Mouse (Mus musculus) 3134 (cell line): ENCODE results near the gene Gm49368.
"Not testable (repeated sequence)": the region's sequence is repeated elsewhere in the genome, so short reads cannot be mapped to it uniquely, and the experiment has no call there.

ENCODE experiments used
- DNase-seq: peaks from one replicate; pipeline ENCODE4 v3.0.0-alpha.2; 2011; ENCODE audit warnings: low spot score; ENCODE audit not compliant: insufficient read length; ENCODE audit errors: extremely low read depth

Gm49368 gene

GRCm38 (mm10) chr7:128062456-128062855 is at the start of gene Gm49368, which contains the start of gene Itgam:
Gene Gm49368 (plus strand): TSS chr7:128062683.
Gene Itgam (plus strand): TSS chr7:128062640.
- DNase-seq: no peak

GRCm38 (mm10) chr7:128013116-128013515 is 49.4 kb upstream of the Gm49368 start:
- DNase-seq: no peak

- not testable (repeated sequence) for DNase-seq
Observed at GRCm38 (mm10) chr7:128016134-128016533, 46.3 kb upstream of the Gm49368 start.

- DNase-seq: no peak
Observed at GRCm38 (mm10) chr7:128016650-128017049, 45.8 kb upstream of the Gm49368 start.

GRCm38 (mm10) chr7:128018275-128018674 is 44.2 kb upstream of the Gm49368 start:
- no peak for DNase-seq

- DNase-seq: no peak
Observed at GRCm38 (mm10) chr7:128019187-128019586, 43.3 kb upstream of the Gm49368 start.

GRCm38 (mm10) chr7:128022974-128023373 is 39.5 kb upstream of the Gm49368 start:
- DNase-seq: no peak

- no peak for DNase-seq
Observed at GRCm38 (mm10) chr7:128023565-128023964, 38.9 kb upstream of the Gm49368 start.

GRCm38 (mm10) chr7:128024364-128024763 is 38.1 kb upstream of the Gm49368 start:
- no peak for DNase-seq

- peak; percentile 49 for DNase-seq
Observed at GRCm38 (mm10) chr7:128024932-128025331, 37.6 kb upstream of the Gm49368 start.

GRCm38 (mm10) chr7:128025381-128025780 is 37.1 kb upstream of the Gm49368 start:
- DNase-seq: no peak

- peak; percentile 40 for DNase-seq
Observed at GRCm38 (mm10) chr7:128031403-128031976, 31.0 kb upstream of the Gm49368 start.

GRCm38 (mm10) chr7:128032290-128032988 is 30.0 kb upstream of the Gm49368 start:
- no peak for DNase-seq

GRCm38 (mm10) chr7:128032989-128033293 is 29.5 kb upstream of the Gm49368 start:
- DNase-seq: no peak

GRCm38 (mm10) chr7:128033616-128034015 is 28.9 kb upstream of the Gm49368 start:
- DNase-seq: no peak

GRCm38 (mm10) chr7:128042161-128042820 is 20.2 kb upstream of the Gm49368 start:
- DNase-seq: not testable (repeated sequence)

- no peak for DNase-seq
Observed at GRCm38 (mm10) chr7:128044142-128044785, 18.2 kb upstream of the Gm49368 start.

- no peak for DNase-seq
Observed at GRCm38 (mm10) chr7:128045640-128046039, 16.8 kb upstream of the Gm49368 start.

GRCm38 (mm10) chr7:128048819-128049218 is 13.7 kb upstream of the Gm49368 start:
- no peak for DNase-seq

GRCm38 (mm10) chr7:128049254-128049653 is 13.2 kb upstream of the Gm49368 start:
- DNase-seq: no peak

- DNase-seq: peak; percentile 38
Observed at GRCm38 (mm10) chr7:128050739-128051138, 11.7 kb upstream of the Gm49368 start.
